Mouse (Mus musculus) liver, embryonic 14.5 days (tissue): ENCODE results near the gene Ltf.

ENCODE experiments used
- CTCF ChIP-seq: IDR thresholded peaks from 2 replicates; pipeline ENCODE4 v1.5.1; 2016; ENCODE audit warnings: antibody characterized with exemption, low read depth, control low read depth
- EP300 ChIP-seq: IDR thresholded peaks from 2 replicates; pipeline ENCODE4 v1.6.1; 2016; ENCODE audit warnings: antibody characterized with exemption, low read depth

DNA sequence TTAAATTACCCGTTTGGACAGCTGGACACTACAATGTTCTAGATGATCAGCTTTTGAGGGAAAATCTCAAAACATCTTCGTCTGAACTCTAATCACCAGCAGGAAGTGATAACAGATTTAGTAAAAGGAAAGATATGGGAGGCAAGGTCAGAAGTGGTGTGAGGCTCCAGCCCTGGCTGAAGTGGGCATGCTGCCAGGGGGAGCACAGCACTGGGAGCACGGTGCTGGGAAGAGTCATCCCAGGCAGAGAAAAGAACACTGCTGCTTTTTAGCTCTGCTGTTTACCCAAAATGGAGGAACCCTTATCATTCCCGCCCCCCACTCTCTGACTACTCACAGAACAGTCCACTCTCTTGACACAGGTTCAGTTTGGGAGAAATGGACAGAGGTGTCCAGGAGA lies 20.9 kb downstream of the Ltf start:
- TF ChIP-seq CTCF (no peak), EP300 (no peak)
